Mouse (Mus musculus) left cerebral cortex, postnatal 25 days (tissue): ENCODE data around the gene Cbx5. TPM values are rescaled to one million over a fixed set of nuclear protein-coding genes. Genes with fewer than 3 reads are reported as not detected.

Source experiments
- DNase-seq, 2 experiments: peaks; one replicate each; pipeline ENCODE4 v3.0.0; 2022; ENCODE audit warnings: low spot score in 2 of 2, mixed read lengths in 1 of 2
- intact Hi-C: fragments of 180-260 bp; cut with DNase I; formaldehyde crosslinking; loops from one replicate; pipeline ENCODE4 v1.15.1; 2025
- microRNA-seq, 2 experiments: library from miRNA; unstranded; fragments of <30 nt; microRNA quantifications; one replicate each; pipeline ENCODE4 v1.2.0; 2022
- total RNA-seq, 2 experiments: library from RNA; stranded (reverse); gene quantifications; 2 replicates each; pipeline ENCODE4 v1.2.3; 2021

Gene Cbx5
- total RNA-seq, 2 experiments from 2014 or later: 173 to 187 TPM

DNA sequence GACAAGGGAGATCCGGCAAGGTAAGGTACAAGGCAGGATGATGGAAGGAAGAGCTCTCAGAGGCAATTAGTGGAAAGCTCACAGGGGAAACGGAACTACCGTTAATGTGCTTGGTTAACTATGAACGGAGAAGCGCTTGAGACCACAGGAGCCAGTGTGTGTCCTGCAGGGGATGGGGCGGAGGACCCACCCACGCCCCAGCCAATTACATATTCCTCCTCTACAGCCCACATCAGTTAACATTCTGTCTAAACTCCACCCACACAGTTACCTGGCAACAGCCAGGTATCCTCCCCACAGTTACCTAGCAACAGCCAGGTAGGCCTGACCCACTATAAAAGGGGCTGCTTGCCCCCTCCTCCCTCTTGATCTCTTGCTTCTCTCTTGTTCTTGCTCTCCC is 82.7 kb downstream of the Cbx5 start:
- no peak for DNase-seq
- intact Hi-C loops: no loop called here

GRCm38 (mm10) chr15:103155366-103156321 is 84.0 kb downstream of the Cbx5 start:
- intact Hi-C loops: no loop called here
- no peak for DNase-seq

GRCm38 (mm10) chr15:103152890-103153610 is 86.6 kb downstream of the Cbx5 start:
- no peak for DNase-seq
- intact Hi-C loops: no loop called here

DNA sequence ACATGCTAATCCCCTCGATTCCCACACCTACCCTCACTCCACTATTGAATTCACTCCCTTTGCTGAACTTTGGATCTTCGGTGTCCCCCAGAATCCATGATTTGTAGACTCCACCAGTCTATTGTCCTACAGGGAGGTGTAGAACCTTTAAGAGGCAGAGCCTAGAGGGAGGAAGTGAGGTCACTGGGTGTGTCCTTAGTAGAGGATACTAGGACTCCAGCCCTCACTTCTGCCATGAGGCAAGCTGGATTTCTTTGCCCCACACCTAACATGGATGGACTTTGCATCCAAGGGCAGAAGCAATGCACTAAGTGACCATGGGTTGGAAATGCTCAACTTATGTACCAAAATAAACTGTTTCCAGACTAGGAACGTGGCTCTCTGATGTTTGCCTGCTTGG is 87.2 kb downstream of the Cbx5 start:
- intact Hi-C loops: no loop called here
- no peak for DNase-seq

DNA sequence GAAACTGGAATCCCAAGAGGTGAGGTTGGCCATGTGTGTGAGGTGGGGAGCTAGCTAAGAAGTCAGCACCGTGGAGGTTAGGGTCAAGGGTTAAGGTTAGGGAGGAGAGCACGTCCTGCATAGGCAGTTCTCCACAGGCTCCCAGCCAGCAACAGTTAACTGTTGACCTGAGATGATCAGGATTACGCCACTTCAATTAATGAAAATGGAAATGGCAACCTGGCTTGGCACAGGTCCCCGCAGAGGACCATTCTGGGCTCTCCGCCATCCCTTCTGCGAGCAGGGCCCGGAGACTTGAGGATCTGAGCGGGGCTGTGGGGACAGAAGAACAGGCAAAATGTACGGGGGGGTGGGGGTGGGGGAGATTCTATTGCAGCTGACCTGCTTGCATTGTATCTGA is 91.8 kb downstream of the Cbx5 start:
- no peak for DNase-seq
- intact Hi-C loops: no loop called here

DNA sequence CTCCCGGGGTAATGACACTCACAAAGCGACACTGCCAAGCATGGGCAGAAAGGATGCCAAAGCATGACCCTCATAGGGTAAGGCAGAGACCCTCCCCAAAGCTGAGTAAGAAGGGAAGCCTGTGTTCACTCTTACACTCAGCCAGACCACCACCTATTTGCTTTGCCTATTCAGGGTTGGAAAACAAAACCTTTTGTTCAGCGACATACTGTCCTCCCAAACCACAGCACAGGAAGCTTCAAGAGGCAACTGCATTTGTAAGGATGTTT is 92.3 kb downstream of the Cbx5 start:
- DNase-seq: no peak
- intact Hi-C loops: no loop called here

GRCm38 (mm10) chr15:103146627-103147421 is 92.8 kb downstream of the Cbx5 start:
- peak; percentile 75 to 79 for DNase-seq
- intact Hi-C loops: no loop called here

DNA sequence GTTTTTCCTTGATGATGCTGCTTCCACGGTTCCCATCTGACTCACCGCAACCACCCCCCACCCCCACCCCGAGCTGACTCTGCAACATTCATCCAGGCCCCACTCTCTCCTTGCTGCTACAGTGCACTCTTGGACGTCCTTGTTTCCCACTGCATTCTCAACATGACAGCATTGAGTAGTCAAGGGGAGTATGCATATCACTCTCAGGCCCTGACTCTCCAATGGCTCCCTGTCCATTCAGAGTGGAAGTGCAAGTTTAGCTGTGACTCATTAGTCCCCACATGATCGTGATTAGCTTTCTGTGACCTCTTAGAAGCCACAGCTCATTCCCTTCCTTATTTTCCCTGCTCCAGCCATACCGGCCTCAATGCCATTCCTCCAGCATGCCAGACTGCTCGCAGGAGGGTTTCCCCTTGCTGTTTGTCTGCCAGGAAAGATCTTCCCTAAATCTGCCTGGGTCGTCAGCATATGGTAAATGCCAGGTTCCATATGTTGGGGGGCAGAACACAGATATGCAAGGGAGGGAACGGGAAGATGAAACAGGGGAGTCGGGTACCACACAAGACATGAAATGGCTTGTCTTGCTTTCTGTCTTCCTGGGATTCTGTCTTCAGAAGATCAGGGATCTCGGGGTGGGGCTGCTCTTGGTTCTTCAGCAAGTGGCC is 93.8 kb downstream of the Cbx5 start:
- DNase-seq: no peak
- intact Hi-C loops: no loop called here

- intact Hi-C loops: no loop called here
- no peak for DNase-seq
Measured at GRCm38 (mm10) chr15:103144176-103144575, 95.4 kb downstream of the Cbx5 start.

Small RNA genes within 50 kb of the gene (microRNA-seq; reads per million reads assigned to microRNA genes)
- gene Mir148b: 88.0 to 188 reads per million in 2 experiments

Other genes with a start within 250 kb of the Cbx5 start
- not detected for gene Hoxc8, start 249.2 kb downstream of the Cbx5 start, total RNA-seq
- gene Hoxc6, start 241.6 kb downstream of the Cbx5 start, total RNA-seq: not detected
- not detected for gene Hoxc4, start 220.9 kb downstream of the Cbx5 start, total RNA-seq
- 10 to 100 TPM; 19.2 to 20.9 TPM for gene Smug1, start 72.7 kb downstream of the Cbx5 start, total RNA-seq
- gene Hnrnpa1, start 616 bp upstream of the Cbx5 start, total RNA-seq: 100 to 1,000 TPM; 218 to 219 TPM
- not detected for gene Nfe2, start 18.6 kb upstream of the Cbx5 start, total RNA-seq
- 100 to 1,000 TPM; 101 to 102 TPM for gene Copz1, start 32.9 kb upstream of the Cbx5 start, total RNA-seq
- gene Gpr84, start 70.8 kb upstream of the Cbx5 start, total RNA-seq: under 1 TPM; 0.69 to 0.94 TPM
- gene Zfp385a, start 100.3 kb upstream of the Cbx5 start, total RNA-seq: 10 to 100 TPM; 62.4 to 64.8 TPM
- 1 to 10 TPM; 2.3 to 5.4 TPM for gene Itga5, start 126.9 kb upstream of the Cbx5 start, total RNA-seq
- under 1 TPM in 1 of 2 experiments, not detected in 1; 0.73 TPM for gene Gtsf1, start 190.7 kb upstream of the Cbx5 start, total RNA-seq
- not detected for gene Gtsf2, start 208.7 kb upstream of the Cbx5 start, total RNA-seq
- gene Nckap1l, start 214.0 kb upstream of the Cbx5 start, total RNA-seq: 10 to 100 TPM; 10.6 to 11.5 TPM